Mouse (Mus musculus) left cerebral cortex, adult 9 months (tissue): ENCODE measurements around the gene Tbc1d16.
"Not testable (repeated sequence)": the region's sequence is repeated elsewhere in the genome, so short reads cannot be mapped to it uniquely, and the experiment has no call there.

Source experiments
- DNase-seq, 2 experiments: peaks; one replicate each; pipeline ENCODE4 v3.0.0; 2022; ENCODE audit warnings: low spot score in 2 of 2

Tbc1d16 gene

GRCm38 (mm10) chr11:119116992-119117391 lies 111.3 kb downstream of the Tbc1d16 start:
- DNase-seq = no peak

DNA sequence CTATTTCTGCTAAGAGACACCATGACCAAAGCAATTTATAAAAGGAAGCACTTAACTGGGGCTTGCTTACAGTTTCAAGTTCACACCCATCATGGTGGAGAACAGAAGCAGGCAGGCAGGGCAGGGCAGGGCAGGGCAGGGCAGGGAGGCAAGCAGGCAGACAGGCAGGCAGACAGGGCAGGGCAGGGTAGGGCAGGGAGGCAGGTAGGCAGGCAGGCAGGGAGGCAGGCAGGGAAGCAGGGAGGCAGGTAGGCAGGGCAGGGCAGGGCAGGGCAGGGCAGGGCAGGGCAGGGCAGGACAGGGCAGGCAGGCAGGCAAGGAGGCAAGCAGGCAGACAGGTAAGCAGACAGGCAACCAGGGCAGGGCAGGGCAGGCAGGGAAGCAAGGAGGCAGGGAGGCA lies 115.6 kb downstream of the Tbc1d16 start:
- no peak for DNase-seq

DNA sequence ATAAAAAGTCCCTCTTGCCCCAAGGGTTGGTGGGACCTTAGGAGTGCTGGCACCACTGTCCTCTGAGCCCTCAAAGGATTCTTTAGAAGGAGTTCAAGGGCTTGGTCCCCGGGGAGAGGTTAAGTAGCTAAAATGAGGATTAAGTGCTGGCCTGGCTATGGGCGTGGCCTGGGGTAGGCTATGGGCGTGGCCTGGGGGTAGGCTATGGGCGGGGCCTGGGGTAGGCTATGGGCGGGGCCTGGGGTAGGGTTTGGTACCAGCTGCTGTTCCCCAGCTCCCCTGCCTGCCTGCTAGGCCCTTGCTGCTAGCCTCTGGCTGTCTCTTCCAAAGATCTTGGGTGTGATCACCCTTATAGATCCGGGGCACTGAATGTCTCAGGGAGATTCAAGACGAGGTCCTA lies 117.0 kb downstream of the Tbc1d16 start:
- no peak for DNase-seq

GRCm38 (mm10) chr11:119109415-119110071 lies 118.8 kb downstream of the Tbc1d16 start:
- DNase-seq = no peak

GRCm38 (mm10) chr11:119108573-119109263 lies 119.6 kb downstream of the Tbc1d16 start:
- DNase-seq = no peak

GRCm38 (mm10) chr11:119106289-119106688 lies 122.0 kb downstream of the Tbc1d16 start:
- DNase-seq = no peak

GRCm38 (mm10) chr11:119105748-119106147 lies 122.6 kb downstream of the Tbc1d16 start:
- no peak for DNase-seq

DNA sequence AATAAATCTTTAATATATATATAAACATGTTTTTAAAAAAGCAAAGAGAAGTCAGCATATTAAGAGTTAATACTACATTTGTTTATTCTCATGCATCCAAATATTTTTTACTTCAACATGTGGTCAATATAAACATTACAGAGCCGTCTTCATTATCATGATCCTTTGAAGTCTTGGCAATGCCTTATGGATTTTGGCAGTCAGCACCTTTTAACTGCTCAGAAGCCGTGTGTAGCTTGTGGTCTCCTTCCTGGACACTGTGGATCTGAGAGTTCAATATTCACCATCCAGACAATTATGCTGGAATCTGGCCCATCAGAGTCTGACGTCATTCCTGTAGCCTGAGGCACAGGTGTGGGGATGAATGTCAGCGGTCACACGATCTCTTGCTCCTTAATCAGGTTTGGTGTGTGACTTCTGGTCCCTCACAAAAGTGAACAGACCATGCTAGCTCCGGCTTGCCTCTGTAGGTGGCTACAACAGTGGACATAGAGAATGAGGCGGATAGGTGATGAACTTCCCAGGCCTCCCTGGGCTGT lies 123.2 kb downstream of the Tbc1d16 start:
- DNase-seq = no peak

- no peak for DNase-seq
Observed at GRCm38 (mm10) chr11:119103991-119104390, 124.3 kb downstream of the Tbc1d16 start.

GRCm38 (mm10) chr11:119100355-119100754 lies 127.9 kb downstream of the Tbc1d16 start:
- DNase-seq = not testable (repeated sequence)

- no peak for DNase-seq
Observed at GRCm38 (mm10) chr11:119098202-119098601, 130.1 kb downstream of the Tbc1d16 start.

- peak in 1 of 2 experiments; percentile 12 for DNase-seq
Observed at GRCm38 (mm10) chr11:119095441-119095840, 132.9 kb downstream of the Tbc1d16 start.

DNA sequence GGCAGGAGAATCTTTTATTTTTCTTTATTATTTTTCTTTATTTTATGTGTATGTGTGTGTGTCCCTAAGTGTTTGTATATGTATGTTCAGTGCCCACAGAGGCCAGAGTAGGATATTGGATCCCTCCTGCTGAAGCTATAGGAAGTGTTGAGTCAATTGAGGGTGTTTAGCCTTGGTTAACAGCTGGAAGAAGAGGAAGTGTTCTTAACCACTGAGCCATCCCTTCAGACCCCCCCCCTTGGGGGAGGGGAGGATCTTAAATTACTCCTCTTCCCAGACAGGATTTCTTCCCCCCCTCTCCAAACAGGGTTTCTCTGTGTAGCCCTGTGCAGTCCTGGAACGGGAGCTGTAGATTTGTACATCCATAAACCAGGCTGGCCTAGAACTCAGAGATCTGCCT lies 135.0 kb downstream of the Tbc1d16 start:
- no peak for DNase-seq
